Mouse (Mus musculus) adrenal gland, postnatal 4 days (tissue): ENCODE data around the gene Actl7b. TPM values are rescaled to one million over a fixed set of nuclear protein-coding genes. Genes with fewer than 3 reads are reported as not detected.

Source experiments
- DNase-seq, 2 experiments: peaks; one replicate each; pipeline ENCODE4 v3.0.0; 2021 to 2022; ENCODE audit warnings: low spot score in 2 of 2, mixed read lengths in 2 of 2
- long read RNA-seq, 2 experiments: library from polyadenylated mRNA; stranded (forward); transcript quantifications; one replicate each; pipeline ENCODE4 v2.0.0; 2021
- total RNA-seq, 2 experiments: library from RNA; stranded (reverse); gene quantifications; 2 replicates each; pipeline ENCODE4 v1.2.3; 2021

Actl7b gene
- under 1 TPM in 1 of 2 experiments, not detected in 1; 0.34 TPM for total RNA-seq
- long read RNA-seq, experiment 1 = 0 reads
- long read RNA-seq, experiment 2 = 0 reads

DNA sequence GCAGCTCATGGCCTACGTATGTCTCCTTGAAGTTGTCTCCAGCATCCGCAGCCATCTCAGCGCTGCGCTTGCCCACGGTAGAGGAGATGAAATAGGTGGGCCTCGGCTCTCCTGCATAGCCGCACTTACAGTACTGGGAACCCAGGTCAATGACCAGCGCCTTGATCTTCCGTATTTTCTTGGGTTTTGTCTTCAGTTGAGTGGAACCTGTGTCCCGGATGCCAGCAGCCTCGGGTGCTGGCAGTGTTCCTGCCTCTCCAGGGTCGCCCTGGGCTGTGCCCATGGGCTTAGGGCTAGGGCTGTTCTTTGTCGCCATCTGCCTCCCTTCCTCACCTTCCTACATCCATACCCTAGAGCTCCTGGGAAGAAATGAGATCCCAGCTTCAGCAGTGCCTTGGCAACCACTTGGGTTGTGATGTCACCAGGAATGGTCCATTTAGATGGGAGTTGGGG, at the start of gene Actl7b:
Gene Actl7b (minus strand): TSS at position 403 of the 453 bp plus-strand sequence.
- no peak for DNase-seq

DNA sequence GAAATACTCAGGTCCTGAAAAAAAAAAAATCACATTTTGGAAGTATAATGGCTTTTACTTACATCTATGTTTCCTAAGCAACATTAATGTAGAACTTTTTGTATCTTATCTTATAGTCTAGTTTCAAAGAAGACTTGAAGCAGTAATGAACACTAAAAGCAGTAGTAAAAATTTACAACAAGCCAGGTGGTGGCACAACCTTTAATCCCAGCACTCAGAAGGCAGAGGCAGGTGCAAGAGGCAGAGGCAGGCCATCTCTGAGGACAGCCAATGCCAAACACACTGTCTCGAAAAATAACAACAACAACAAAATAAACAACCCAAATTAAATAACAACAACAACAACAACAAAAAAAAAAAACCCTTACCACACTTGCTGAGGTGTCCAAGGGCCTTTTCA, 29.8 kb upstream of the Actl7b start:
- DNase-seq = no peak

DNA sequence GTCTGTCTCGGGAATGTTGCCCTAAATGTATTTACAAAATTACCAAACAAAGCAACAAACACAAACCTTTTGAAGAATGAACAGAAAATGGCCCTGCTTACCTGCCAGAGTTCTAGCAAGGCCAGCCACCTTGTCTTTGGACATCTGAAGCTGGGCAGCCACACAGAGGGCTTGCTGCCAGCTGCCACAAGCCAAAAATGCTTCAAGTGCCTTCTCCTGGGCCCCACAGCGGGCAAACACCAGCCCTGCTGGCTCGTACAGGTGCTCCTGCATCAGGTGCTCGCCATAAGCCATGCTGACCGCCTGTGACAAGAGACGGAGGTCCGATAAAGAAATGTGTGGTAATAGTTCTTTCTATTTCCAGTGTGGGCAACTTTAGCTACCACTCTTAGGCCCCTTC, 27.7 kb upstream of the Actl7b start:
- no peak for DNase-seq

DNA sequence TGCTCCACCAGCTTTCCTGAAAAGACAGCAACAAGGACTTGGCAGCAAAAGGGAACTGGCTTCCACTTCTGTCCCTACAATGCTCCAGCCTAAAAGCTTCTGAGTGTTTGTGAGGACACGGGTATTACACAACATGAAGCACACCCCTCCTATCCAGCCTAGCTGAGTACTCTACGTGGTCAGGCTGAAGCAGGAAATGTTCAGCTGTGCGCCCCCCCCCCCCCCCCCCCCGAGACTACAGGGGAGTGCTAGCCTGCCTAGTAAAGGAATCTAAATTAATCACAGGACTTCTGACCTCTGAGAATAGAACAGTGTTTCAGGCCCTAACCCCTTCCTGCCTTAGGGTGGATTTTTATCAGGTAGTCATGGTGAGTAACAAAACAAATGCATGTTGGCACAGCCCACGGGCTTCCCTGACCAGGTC, 26.6 kb upstream of the Actl7b start:
- no peak for DNase-seq

DNA sequence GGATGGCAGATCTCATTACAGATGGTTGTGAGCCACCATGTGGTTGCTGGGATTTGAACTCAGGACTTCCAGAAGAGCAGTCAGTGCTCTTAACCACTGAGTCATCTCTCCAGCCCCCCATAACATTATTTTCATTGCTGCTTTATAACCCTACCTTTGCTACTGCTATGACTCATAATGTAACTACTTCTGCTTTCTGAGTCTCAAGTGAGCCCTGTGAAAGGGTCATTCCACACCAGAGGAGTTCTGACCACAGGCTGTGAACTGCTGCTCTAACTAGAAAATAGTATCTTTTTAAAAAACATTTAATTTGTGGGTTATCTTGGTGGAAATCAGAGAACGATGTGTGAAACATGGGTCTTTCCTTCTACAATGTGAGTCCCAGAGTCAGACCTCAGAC, 16.4 kb upstream of the Actl7b start:
- DNase-seq = no peak

DNA sequence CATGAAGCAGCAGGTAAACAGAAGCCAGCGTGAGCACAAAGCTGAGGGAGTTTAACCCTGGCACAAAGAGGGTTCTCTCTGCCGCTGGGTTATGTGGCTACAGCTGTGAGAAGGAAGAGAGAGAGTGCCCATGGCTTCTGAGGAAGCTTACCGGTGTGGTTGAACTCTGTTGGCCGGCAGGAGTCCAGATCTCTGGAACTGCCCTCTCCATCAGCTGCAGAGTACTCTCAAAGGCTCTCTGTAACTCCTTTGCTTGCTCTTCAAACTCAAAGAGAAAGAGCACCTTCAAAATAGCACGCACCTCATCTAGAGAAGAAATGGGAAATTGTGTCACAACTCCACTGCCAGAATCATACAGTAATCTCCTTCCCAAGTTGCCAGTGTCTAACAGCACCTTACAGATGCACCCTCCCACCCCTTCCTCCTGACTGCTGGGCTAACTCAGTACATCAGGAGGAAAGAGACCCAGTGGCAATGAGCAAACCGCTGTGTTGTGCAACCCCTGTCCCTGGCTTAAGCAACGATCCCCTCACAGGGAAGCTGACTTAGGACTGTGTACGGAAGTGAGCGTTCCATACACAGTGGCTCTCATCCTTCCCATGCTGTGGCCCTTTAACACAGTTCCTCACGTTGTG, 15.8 kb upstream of the Actl7b start:
- no peak for DNase-seq

DNA sequence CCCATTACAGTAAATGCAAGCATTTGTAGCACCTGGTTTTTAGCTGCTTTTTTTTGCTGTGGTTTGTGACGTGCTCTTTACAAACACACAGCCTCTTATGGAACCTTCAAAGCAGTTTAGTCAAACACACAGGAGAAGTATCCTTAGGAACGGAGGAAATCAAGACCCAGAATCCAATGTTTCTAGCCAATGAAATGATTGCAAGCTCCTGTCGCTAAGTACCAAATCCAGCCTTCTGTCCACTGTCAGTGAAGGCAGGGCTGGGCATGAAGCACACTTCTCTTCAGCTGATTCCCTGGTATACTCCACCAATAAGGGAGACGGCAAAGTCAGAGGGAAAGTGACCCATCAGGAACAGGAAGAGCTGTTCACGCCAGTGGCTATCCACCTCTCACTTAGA, 14.8 kb upstream of the Actl7b start:
- no peak for DNase-seq

DNA sequence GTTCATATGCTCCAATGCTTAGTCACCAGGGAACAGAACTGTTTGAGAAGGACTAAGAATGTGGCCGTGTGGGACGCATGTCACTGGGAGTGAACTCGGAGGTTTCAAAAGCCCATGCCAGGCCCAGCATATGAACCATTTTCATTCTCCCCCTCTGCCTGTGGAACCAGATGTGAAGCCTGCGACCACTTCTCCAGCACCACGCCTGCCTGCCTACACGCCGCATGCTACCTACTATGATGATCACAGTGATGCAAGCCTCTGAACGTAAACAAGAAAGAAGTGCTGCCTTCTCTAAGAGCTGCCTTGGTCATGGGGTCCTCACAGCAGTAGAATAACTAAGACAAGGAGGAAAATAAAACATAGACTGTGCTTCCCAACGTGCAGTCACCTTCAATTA, 6.2 kb upstream of the Actl7b start:
- DNase-seq = no peak

DNA sequence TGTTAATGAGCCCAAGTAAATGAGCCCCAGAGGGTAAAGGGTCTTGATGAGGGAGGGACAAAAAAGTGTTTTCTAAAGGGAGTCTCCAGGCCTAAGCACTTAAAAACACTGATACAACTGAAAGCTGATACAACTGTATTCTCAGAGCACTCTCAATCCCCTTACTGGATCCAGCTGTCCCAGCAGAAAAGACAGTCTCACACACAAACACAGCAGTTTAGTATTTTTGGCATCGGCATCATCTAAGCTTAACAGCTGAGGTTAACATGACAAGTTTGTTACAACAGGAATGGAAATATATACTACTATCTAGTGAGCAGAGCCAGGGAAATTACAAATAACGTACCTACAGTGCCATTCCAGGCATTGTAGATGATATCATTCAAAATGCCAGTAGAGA, 5.1 kb upstream of the Actl7b start:
- DNase-seq = no peak

DNA sequence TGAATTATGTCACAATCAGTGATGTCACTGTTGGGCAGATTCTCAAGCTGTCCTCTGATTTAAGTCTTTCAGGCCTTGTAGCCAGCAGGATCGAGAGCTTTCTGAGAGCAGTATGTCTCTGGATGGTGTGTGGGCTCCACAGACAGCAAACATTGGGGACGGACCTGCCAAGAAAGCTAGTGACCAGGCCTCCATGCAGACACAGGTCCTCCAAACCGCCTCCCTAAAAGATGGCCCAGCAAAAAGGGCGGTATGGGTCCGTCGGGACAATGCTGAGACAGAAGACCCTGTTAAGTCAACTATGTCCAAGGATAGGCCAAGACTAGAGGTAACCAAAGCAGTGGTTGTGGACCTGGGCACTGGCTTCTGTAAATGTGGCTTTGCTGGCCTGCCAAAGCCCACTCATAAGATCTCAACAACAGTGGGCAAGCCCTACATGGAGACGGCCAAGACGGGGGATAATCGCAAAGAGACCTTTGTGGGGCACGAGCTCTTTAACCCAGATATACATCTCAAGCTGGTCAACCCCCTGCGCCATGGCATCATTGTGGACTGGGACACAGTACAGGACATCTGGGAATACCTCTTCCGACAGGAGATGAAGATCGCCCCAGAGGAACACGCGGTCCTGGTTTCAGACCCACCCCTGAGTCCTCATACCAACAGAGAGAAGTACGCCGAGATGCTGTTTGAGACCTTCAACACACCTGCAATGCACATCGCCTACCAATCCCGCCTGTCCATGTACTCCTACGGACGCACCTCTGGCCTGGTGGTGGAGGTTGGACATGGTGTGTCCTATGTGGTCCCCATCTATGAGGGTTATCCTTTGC, 2.3 kb upstream of the Actl7b start, which contains the start of gene Actl7a:
Gene Actl7a (plus strand): TSS at position 51 of the 833 bp plus-strand sequence.
- no peak for DNase-seq

DNA sequence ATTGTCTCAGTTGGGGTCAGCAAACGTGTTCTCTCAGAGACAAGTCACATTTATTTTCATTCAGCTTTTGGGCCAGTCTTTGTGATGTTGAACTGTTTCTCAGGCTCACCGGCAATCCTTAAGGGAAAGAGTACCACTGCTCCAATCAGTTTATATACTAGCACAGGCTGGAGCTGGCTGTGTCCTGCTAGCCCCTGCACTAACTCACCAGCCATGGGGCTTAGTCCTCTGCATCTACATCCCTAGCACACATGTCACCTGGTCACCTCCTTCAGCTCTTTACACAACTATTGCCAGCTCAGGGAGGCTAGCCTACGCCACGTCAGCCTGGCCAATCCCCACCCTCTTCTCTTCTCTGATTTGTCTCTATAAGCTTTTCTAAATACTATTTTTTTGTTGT, 1.5 kb upstream of the Actl7b start:
- DNase-seq = no peak

DNA sequence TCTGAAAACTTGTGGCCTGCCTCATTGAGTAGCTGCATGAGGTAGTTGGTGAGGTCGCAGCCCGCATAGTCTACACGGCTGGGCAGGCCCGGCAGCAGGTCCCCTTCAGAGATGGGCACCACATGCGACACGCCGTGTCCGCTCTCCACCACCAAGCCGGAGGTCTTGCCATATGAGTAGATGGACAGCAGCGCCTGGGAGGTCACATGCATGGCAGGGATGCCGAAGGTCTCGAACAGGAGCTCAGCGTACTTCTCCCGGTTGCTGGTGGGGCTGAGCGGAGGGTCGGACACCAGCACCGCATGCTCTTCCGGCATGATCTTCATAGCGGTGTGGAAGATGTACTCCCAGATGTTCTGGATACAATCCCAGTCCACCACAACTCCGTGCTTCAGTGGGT, 632 bp downstream of the Actl7b start:
- no peak for DNase-seq

DNA sequence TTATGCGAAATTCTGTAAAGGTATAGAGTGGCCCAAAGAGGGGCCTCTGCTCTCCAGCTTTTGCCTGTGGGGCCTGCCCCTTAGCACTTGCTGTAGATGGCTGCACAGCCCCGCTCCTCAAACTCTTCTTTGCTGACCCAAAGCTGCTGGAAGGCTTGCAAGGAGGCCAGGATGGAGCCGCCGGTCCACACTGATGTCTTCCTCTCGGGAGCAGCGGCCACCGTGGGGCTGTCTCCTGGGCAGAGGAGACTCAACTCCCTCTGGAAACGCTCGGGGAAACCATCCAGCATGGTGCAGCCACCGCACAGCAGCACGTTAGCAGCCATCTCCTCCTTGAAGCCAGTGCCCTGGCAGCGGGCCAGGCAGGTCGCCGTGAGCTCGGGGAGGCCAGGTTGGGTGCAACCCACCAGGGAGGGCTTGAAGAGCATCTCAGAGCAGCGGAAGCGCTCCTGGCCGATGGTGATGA, 1.2 kb downstream of the Actl7b start, which contains the start of gene Gm26657:
Gene Gm26657 (plus strand): TSS at position 51 of the 466 bp plus-strand sequence.
- no peak for DNase-seq

DNA sequence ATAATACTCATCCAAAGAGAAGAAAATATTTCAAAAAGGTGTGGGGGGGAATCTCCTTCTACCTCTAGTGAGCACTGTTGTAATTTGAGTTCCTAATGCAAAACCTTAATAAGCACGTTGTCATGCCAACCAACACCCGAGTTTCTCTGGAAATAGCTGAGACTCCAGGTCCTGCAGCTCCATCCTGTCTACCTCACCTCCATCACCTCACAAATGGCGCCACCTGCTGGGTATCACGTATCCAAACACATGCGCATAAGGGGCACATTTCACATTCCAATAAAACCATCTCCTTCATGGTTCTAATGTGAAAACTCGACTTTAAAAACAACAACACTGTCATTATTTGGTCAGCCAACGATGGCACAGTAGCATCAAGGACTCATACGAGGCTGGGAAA, 15.4 kb downstream of the Actl7b start:
- no peak for DNase-seq

DNA sequence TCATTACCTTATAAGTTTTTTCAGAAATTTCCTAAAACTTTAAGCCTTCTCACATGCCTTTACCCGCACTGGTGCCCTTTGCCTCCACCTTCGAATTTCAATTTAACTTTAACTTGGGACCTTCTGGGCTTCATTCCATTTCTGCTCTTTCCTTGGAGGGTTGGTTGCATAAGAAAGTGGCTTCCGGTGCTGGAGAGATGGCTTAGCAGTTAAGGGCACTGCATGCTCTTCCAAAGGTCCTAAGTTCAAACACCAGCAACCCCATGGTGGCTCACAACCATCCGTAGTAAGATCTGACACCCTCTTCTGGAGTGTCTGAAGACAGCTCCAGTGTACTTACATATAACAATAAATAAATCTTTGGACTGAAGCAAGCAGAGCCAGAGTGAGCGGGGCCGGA, 18.0 kb downstream of the Actl7b start:
- DNase-seq = no peak

DNA sequence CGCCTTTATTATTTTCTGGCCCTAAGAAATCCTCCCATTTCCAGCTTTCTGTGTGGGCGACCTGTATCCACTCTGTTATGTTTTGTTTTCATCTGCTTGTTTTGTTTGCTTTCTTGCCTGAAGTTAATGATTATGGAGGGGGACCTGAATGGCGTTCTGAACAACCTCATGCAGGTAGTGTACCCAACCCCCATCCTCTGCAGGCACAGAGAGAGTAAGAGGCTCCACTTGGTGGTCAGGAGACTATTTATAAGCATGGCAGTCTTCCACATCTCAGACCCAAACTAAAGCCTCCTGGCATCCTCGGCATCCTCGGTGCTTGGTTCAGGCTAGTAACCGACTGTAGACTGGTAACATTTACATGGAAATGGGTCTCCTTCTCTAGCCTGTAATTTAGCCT, 18.9 kb downstream of the Actl7b start:
- no peak for DNase-seq

DNA sequence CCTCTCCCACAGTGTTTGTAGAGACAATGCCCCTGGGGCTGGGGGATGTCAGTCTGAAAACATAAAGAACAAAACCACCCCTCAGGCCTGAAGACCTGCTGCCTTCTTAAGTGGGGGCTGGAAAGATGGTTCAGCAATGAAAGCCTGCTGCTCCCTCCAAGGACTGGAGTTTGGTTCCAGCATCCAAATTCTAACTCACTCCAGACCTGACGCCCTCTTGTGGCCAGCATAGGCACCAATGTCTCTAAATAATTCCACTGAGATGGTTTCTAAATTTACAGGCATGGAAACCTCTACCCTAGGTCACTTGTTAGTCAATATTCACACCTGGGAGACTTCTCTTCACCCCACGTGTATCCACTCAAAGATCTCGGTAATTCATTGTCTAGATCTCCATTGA, 19.8 kb downstream of the Actl7b start:
- no peak for DNase-seq

DNA sequence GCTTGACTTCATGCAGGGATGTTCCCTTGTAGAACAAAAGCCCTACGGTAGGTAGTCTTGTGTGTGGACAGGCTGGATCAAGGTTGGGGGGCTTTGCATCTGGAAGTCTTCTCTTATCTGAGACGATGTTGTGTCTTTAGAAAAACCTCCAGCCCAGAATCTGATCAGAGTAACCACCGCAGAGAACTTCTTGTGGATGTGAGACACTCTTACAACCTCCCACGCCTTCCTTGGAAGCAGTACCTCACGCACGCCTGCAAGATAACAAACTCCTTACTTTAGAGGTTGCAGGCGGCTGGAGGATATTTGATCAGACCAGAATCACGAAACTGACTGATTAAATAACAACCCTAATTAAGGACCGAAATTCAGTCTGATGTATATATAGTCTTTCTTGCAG, 20.8 kb downstream of the Actl7b start:
- DNase-seq = no peak

DNA sequence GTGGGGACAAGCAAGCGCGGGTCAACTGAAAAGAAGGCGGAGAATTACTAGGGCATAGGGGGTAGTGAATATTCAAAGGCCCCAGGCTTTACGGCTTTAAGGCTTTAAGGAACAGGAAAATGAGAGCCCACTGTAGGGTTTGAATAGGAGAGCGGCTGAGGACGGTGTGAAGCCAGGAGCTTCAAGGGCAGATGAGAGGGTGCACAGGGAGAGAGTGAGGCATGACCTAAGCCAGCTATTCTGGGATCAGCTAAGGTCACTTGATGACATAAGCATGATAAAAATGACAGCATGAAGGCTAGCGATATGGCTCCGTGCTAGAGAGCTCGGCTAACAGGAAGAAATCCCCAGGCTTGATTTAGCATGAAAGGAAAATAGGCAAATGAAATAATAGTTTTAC, 21.8 kb downstream of the Actl7b start:
- no peak for DNase-seq

DNA sequence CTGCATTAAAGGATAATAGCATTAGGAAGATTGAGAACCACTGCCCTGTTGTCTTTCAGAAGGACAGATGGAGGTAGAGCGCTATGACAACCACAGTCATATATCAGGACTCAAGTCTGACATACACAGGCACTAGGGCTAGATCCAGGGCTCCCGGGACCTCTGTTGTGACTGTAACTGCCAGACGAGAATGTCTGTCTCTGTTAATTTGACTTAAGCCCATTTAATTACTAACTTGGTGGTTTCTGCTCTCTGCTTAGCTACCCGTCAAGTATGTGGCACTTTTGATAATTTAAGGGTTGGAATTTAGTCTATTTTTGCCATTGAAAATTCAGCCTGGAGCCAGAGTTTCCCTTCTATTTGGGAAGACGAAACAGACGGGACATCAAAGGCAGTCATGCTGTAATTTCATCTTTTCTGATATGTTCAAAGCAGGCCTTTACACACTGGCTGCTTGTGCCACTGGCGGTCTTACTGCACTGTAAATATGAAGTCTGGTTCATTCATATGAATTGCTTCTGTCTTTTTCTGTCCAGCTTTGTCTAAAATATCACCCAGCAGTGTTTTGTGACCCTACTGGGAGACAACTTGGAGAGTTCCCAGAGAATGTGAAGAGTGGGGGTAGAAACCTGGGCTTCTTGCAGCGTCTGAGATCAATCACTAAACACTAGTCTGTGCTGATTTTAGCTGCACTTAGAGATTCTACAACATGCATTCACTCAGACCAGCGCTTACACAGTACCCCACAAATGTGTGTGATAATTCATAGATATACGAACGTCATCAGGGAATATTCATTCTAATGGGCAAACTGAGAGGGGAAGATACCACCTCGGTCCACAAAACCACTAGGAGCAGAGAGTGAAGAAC, 22.4 kb downstream of the Actl7b start:
- no peak for DNase-seq

DNA sequence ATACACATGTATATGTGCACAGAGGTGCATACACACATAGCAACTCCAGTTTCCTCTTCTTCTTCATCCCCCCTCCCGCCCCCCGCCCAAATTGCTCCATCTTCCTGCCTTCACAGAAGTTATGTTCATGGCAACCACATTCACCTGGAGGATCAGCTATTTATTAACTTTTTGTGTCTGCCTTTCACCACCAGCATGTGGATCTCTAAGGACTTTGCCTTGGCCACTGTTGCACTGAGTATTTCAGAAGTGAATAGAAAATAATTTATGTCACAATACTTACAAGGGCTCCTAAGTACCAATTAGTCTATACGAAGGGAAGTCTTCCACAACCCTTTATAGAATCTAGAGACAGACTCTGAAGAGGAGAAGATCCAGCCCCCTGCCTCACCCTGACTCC, 23.3 kb downstream of the Actl7b start:
- DNase-seq = no peak
